Mouse (Mus musculus): ENCODE data around the gene Srm.

Srm gene

GRCm38 (mm10) chr4:148638302-148638701, 47.0 kb downstream of the Srm start:
- no peak for DNase-seq (ENCODE audit: low spot score)

- DNase-seq (ENCODE audit: low spot score): no peak
Observed at GRCm38 (mm10) chr4:148639455-148639854, 48.2 kb downstream of the Srm start.

- DNase-seq (ENCODE audit: low spot score): no peak
Observed at GRCm38 (mm10) chr4:148641121-148641520, 49.8 kb downstream of the Srm start.

GRCm38 (mm10) chr4:148643291-148644156, 52.2 kb downstream of the Srm start, which contains the start of gene Gm572:
Gene Gm572 (plus strand): TSS chr4:148643317.
- no peak for DNase-seq (ENCODE audit: low spot score)

GRCm38 (mm10) chr4:148644157-148644511, 52.8 kb downstream of the Srm start:
- no peak for DNase-seq (ENCODE audit: low spot score)
